Mouse (Mus musculus): Measurements from ENCODE around the gene Rgn.

The Rgn gene

GRCm38 (mm10) chrX:20549532-20549931 is at the start of gene Rgn:
Gene Rgn (plus strand): TSS chrX:20549787.
- DNase-seq (ENCODE audit: low spot score): no peak

- DNase-seq (ENCODE audit: low spot score): no peak
Measured at GRCm38 (mm10) chrX:20520290-20520939, 29.2 kb upstream of the Rgn start.

- no peak for DNase-seq (ENCODE audit: low spot score)
Measured at GRCm38 (mm10) chrX:20521578-20521977, 28.0 kb upstream of the Rgn start.

DNA sequence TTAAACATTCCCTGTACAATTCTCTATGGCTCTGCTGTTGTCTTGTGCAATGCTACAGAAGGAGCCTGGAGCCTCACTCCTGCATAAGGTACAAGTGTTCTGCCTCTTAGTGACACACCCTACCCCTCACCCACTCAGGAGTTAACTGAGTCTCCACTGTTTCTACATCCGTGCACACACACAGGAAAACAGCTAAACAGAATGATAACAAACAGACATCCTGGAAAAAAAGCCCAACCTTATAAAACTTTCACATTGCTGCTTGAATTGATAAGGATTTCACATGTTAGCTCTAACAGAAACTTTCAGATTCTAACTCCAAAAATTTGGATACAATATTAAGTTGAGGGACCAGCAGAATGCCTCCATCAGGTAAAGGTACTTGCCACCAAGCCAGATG is 17.0 kb upstream of the Rgn start:
- no peak for DNase-seq (ENCODE audit: low spot score)

GRCm38 (mm10) chrX:20543867-20544266 is 5.7 kb upstream of the Rgn start:
- no peak for DNase-seq (ENCODE audit: low spot score)

GRCm38 (mm10) chrX:20547609-20548008 is 2.0 kb upstream of the Rgn start:
- no peak for DNase-seq (ENCODE audit: low spot score)

GRCm38 (mm10) chrX:20548011-20548879 is 1.3 kb upstream of the Rgn start:
- DNase-seq (ENCODE audit: low spot score): no peak

GRCm38 (mm10) chrX:20548880-20549440 is 627 bp upstream of the Rgn start:
- no peak for DNase-seq (ENCODE audit: low spot score)

DNA sequence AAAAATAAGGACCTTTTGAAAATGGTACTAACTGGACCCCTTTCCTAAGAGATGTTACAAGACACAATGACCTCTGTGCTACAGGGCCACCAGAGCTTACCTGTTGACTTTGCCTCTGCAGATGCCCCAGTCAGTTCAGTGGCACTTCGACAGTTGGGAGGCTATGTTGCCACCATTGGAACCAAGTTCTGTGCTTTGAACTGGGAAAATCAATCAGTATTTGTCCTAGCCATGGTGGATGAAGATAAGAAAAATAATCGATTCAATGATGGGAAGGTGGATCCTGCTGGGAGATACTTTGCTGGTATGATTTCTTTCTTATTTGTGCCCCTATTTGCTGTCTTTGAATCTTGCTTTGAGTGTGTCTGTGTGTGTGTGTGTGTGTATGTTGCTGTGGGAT is 2.6 kb downstream of the Rgn start:
- DNase-seq (ENCODE audit: low spot score): no peak

DNA sequence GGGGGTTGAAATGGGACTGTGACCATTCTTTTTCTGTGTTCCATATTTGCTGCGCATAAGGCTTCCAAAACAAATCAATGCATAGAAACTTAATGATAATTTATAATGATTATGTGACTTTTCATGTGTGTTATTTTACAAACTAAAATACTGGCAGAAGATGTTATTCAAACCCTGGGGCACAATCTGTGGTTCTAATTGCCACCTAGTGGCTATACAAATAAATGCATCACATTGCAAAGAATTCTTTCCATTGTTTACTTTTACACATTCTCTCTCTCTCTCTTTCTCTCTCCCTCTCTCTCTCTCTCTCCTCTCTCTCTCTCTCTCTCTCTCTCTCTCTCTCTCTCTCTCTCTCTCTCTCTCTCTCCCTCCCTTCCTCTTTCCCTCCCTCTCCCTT is 12.3 kb downstream of the Rgn start:
- no peak for DNase-seq (ENCODE audit: low spot score)

DNA sequence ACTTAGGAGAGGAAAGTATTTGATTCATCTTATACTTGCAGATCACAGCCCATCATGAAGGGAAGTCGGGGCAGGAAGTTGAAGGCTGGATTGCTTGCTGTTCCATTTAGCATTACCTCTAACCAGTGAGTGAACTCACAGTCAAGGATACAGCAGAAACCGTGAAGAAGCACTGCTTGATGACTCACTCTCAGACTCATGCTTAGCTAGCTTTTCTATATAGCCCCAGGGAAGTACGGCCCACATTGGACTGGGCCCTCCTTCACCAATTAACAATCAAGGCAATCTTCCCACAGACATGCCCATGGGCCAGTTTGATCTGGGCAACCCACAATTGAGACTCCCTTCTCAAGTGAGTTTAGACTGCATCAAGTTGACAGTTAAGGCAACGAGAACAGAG is 14.4 kb downstream of the Rgn start:
- no peak for DNase-seq (ENCODE audit: low spot score)

- no peak for DNase-seq (ENCODE audit: low spot score)
Measured at GRCm38 (mm10) chrX:20571024-20571423, 21.4 kb downstream of the Rgn start.

- no peak for DNase-seq (ENCODE audit: low spot score)
Measured at GRCm38 (mm10) chrX:20572683-20573082, 23.1 kb downstream of the Rgn start.

- no peak for DNase-seq (ENCODE audit: low spot score)
Measured at GRCm38 (mm10) chrX:20573927-20574326, 24.3 kb downstream of the Rgn start.

DNA sequence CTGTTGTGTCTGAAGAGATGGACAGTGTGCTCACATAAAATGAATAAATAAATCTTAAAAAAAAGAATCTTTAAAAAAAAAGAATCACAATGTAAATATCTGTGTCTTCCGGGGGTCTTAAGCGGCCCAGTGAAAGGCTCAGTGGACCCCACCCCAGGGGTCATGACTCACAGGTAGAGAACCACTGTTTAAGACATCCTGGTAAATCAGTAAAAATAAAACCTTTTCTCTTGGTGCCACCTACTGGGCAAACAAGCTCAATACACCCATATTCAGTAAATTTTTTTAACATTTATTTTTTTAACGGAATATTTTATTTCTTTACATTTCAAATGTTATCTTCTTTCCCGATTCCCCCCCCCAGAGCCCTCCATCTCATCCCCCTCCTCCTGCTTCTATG is 38.4 kb downstream of the Rgn start:
- no peak for DNase-seq (ENCODE audit: low spot score)

DNA sequence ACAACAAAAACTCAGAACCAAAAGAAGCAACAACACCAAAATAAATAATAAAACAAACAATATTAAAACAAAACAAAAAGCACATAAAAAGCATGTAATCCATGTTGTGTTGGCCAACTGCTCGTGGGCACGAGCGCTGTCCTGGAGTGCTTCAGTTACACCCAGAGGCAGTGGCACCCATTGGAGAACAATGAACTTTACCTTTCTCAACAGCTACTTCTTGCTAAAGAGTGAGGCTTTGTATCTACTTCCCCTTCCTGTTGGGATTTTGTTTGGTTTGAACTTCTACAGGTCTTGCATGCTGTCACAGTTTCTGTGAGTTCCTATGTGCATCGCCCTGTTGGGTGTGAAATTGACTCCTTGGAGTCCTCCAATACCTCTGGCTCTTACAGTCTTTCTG is 58.9 kb downstream of the Rgn start:
- no peak for DNase-seq (ENCODE audit: low spot score)

Data from ovary, postnatal 10 days (tissue).